Mouse (Mus musculus): ENCODE measurements at regions not wholly inside any gene's neighbourhood (a gene's known extent, or its start where the extent isn't known, plus 50 kb on each side); places are given as distances from the start of the nearest gene placed in this dataset.
"Not testable (repeated sequence)": the region's sequence is repeated elsewhere in the genome, so short reads cannot be mapped to it uniquely, and the experiment has no call there.

GRCm38 (mm10) chr10:14333344-14333743, 212.1 kb downstream of the Adgrg6 start:
- DNase-seq (ENCODE audit: extremely low spot score, low read depth, low spot score): no peak

- DNase-seq (ENCODE audit: extremely low spot score, low read depth, low spot score): no peak
These were observed 212.8 kb downstream of the Adgrg6 start for GRCm38 (mm10) chr10:14332688-14333117.

- no peak for DNase-seq (ENCODE audit: extremely low spot score, low read depth, low spot score)
These were observed 216.6 kb downstream of the Adgrg6 start for GRCm38 (mm10) chr10:14328846-14329245.

DNA sequence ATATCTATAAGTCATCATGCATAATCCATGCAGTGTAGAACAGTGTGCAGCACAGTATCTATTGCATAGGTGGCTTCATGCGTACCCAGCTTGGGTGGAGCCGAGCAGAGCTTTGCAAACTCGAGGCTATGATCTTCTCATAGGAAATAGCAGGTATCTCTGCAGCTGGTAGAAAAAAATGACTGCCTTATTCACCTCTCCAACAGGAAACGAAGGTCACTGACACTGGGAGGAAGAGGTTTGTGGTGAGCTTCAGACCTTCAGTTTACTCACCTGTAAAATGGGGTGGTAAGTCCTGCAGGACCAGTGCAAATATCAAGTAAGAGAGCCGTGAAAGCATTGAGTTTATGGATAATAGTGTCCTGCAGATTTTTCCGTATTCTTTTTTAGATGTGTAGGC, 219.2 kb downstream of the Adgrg6 start:
- DNase-seq (ENCODE audit: extremely low spot score, low read depth, low spot score): no peak

GRCm38 (mm10) chr10:14321503-14321902, 224.0 kb downstream of the Adgrg6 start:
- DNase-seq (ENCODE audit: extremely low spot score, low read depth, low spot score): peak; percentile 39

- DNase-seq (ENCODE audit: extremely low spot score, low read depth, low spot score): no peak
These were observed 230.2 kb downstream of the Adgrg6 start for GRCm38 (mm10) chr10:14315232-14315631.

GRCm38 (mm10) chr10:14314607-14315006, 230.9 kb downstream of the Adgrg6 start:
- no peak for DNase-seq (ENCODE audit: extremely low spot score, low read depth, low spot score)

DNA sequence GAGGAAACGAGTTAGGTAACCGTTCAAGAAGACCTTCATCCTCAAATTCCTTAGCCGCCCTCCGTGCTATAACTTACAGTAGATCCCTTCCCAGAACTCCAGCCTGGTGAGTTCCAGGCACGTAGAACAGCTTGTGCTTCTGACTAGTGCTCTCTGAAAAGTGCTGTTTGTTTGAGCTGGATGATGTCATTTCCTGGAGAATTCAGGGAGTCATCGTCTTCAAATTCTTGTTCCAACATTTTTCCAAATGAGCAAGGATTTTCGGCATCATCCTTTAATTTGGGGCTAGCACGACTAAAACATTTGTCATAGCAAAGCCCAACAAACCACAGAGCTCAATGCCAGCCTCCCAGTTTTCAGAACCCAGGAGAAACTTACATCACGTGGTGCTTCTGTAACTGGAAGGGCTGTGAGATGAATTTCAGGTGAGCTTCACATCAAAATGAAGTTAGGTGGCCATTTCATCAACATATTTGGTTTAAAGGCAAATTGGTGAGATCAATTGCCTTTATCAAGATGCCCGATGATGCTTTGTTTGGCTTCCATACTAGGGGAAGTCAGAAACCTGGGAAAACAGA, 231.4 kb downstream of the Adgrg6 start:
- DNase-seq (ENCODE audit: extremely low spot score, low read depth, low spot score): no peak

DNA sequence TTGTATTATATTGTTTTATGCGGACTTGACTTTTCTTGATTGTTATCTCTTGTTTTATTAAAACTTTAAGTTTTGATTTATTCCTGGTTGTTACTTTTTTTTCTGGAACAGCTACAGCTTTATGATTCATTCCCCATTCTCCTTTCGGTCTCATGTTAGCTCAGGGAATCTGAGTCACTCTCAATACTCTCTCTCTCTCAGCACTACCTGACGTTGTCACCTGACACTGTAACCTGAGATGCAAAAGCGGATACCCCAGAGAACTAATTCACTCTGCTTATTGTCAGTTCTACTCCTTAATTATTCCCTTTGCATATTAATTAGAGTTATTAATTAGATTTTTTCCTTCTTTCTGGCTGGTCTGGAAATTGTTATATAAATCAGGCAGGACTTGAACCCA, 232.5 kb downstream of the Adgrg6 start:
- DNase-seq (ENCODE audit: extremely low spot score, low read depth, low spot score): no peak

- no peak for DNase-seq (ENCODE audit: extremely low spot score, low read depth, low spot score)
These were observed 233.5 kb downstream of the Adgrg6 start for GRCm38 (mm10) chr10:14311962-14312361.

- no peak for DNase-seq (ENCODE audit: extremely low spot score, low read depth, low spot score)
These were observed 238.6 kb downstream of the Adgrg6 start for GRCm38 (mm10) chr10:14306811-14307210.

- no peak for DNase-seq (ENCODE audit: extremely low spot score, low read depth, low spot score)
These were observed 242.0 kb downstream of the Adgrg6 start for GRCm38 (mm10) chr10:14303476-14303875.

DNA sequence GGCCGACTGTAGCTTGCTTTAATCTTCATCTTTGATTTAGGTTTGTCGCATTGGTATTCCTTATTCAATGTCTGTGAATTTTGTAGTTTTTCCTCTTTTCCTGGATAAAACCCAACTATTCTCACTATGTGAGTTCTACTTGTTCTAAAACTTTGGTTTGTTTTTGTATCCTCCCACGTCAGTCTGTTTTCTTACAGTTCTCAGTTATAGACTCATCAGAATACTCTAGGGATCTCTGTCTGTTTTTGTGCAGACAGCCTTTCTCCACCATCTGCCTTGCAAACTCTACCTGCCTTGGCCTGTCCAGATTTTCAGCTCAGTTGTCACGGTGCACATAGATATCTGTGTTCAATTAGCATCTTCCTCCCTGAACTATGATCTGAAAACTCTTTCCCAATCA, 249.3 kb downstream of the Adgrg6 start:
- DNase-seq (ENCODE audit: extremely low spot score, low read depth, low spot score): no peak

DNA sequence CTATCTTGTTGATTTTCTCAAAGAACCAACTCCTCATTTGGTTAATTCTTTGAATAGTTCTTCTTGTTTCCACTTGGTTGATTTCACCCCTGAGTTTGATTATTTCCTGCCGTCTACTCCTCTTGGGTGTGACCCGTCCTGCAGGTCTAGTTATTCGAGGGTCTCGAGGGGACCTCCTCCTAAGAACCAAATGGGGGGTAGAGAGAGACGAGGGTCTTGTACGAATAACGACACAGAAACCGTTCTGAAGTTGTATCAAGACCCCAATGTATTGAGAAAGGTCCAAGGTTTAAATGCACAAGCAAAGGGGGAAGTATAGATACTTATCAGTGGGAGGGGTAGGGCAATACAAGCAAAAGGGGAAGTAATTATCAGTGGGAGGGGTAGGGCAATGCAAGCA, 252.8 kb downstream of the Adgrg6 start:
- DNase-seq (ENCODE audit: extremely low spot score, low read depth, low spot score): not testable (repeated sequence)

- no peak for DNase-seq (ENCODE audit: extremely low spot score, low read depth, low spot score)
These were observed 257.9 kb downstream of the Adgrg6 start for GRCm38 (mm10) chr10:14287551-14287950.

- DNase-seq (ENCODE audit: extremely low spot score, low read depth, low spot score): no peak
These were observed 268.8 kb downstream of the Adgrg6 start for GRCm38 (mm10) chr10:14276631-14277030.

DNA sequence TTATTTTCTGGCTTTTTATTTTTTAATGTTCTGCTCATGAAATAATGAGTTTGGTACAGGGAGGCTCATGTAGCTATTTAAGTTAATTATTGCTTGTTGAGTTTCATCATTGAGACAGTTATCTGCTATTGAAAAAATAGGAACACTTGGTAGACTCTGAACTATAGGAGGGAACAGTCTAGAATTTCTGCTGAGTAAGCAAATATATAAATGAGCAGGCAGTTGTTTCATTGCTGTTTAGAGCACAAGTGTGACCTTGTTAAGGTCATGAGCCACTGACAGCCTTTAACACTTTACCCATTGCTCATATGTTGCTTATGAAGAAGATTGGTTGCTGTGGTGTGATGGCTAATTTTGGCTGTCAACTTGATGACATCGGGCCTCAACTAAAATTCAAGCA, 270.0 kb downstream of the Adgrg6 start:
- no peak for DNase-seq (ENCODE audit: extremely low spot score, low read depth, low spot score)

GRCm38 (mm10) chr10:14270008-14270407, 275.5 kb downstream of the Adgrg6 start:
- no peak for DNase-seq (ENCODE audit: extremely low spot score, low read depth, low spot score)

GRCm38 (mm10) chr10:14267641-14268040, 277.8 kb downstream of the Adgrg6 start:
- DNase-seq (ENCODE audit: extremely low spot score, low read depth, low spot score): no peak

- DNase-seq (ENCODE audit: extremely low spot score, low read depth, low spot score): no peak
These were observed 273.8 kb downstream of the Hivep2 start for GRCm38 (mm10) chr10:14239670-14240069.

GRCm38 (mm10) chr10:14234896-14235604, 269.2 kb downstream of the Hivep2 start:
- DNase-seq (ENCODE audit: extremely low spot score, low read depth, low spot score): no peak

- no peak for DNase-seq (ENCODE audit: extremely low spot score, low read depth, low spot score)
These were observed 268.2 kb downstream of the Hivep2 start for GRCm38 (mm10) chr10:14234005-14234602.

Measured in hindlimb bud, embryonic 11.5 days (tissue).